Mouse (Mus musculus): ENCODE data around the gene Mtmr14.
A peak's percentile ranks its signal among the peaks of the same experiment; 100 is the strongest.

Gene Mtmr14

DNA sequence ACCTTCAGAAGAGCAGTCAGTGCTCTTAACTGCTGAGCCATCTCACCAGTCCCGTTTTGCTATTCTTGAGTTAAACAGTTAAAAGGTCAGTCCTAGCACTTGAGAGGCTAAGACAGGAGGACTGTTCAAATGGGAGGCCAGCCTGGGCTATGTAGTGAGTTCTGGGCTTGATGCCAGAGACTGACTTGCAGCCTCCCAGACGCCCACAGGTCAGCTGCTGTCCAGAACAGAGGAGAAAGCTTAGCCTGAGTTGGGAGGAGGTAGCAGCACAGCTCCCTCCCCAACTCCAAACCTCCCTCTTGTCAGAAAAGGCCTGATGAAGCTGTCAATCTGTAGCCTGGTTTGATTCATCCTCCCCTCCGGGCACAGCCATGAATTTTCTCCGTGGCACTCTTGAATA lies 39.2 kb downstream of the Mtmr14 start:
- peak; percentile 89 for DNase-seq (ENCODE audit: low read depth, low spot score)

DNA sequence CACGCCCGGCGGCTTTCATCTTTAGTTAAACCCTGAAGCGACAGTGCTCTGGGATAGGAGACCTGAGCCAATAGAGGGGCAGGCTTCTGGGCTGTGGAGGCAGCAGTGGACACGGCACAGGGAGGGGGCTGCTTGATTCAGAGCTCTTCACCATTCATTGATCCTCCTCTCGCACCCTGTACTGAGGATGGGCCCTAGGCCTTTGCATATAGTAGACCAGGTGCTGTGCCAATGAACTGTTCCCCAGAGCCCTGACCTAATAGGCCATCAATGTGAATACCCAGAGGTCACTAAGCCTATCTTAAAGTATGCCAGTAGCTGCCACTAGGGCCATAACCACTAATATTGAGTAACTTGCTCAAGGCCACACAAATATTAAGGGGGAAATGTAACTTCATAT lies 44.0 kb downstream of the Mtmr14 start:
- DNase-seq (ENCODE audit: low read depth, low spot score), result no peak

DNA sequence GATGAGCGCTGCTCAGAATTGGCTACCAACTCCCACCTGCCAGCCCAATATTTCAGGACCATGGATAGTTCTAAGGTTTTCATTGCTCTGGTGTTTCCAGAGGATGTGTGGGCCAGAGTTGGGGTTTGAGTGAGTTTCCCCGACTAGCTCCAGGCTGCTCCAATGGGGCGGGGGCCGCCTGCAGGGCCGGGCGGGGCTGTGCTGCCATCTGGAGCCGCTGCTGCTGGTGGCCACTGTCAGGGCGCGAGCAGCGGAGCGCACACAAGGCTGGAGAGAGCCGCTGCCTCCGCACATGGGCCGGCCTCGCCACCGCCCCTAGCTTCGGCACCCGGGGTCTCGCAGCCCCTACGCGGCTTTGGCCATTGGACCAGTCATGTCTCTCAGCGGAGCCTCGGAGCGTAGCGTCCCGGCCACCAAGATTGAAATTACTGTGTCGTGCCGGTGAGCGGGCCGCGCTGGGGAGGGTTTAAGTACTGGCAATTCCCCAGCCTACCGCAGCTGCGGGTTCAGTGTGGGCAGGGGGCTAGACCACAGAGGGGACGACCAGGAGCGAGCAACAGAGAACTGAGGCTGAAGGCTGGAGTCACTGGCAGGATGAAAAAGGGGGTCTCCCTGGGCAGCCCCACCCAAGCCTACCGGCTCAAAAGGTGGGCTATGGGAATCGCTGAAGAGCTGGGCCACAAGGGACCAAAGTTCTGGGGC lies 44.6 kb downstream of the Mtmr14 start, which contains the start of gene Cpne9:
Gene Cpne9 (plus strand): TSS at position 207 of the 702 bp plus-strand sequence.
- DNase-seq (ENCODE audit: low read depth, low spot score), result peak; percentile 65

DNA sequence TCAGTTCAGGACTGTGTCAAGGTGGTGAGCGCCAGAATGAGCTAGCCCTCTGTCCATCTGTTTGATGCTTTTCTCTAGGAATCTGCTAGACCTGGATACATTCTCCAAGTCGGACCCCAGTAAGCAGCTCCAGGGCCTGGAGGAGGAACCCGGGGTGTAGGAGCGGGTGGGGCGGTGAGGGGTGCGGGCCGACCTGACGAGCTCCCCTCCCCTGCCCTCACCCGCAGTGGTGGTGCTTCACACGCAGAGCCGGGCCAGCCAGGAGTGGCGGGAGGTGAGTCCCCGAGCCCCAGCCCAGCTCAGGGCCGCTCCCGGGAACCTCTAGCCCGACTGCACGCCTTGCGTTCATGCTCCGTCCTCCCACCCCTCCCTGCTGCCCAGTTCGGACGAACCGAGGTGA lies 45.3 kb downstream of the Mtmr14 start:
- peak; percentile 22 for DNase-seq (ENCODE audit: low read depth, low spot score)

DNA sequence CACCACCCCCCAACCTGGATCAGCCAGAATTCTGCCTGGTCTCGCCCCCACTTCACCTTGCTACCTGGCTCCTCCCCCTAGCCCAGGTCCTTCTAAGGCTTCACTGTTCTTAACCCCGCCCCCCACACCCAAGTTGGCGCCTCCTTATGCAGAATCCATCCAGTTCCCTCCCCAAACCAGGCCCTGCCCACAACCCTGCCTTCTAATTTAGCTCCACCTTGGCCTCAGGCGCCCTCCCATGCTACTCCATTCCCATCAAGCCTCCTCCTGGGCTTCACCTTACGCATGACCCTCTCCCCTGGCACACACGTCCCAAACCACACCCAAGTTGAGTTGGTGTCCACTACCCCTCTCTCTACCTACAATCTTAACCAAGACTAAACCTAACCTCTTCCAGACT lies 45.9 kb downstream of the Mtmr14 start:
- peak; percentile 81 for DNase-seq (ENCODE audit: low read depth, low spot score)

DNA sequence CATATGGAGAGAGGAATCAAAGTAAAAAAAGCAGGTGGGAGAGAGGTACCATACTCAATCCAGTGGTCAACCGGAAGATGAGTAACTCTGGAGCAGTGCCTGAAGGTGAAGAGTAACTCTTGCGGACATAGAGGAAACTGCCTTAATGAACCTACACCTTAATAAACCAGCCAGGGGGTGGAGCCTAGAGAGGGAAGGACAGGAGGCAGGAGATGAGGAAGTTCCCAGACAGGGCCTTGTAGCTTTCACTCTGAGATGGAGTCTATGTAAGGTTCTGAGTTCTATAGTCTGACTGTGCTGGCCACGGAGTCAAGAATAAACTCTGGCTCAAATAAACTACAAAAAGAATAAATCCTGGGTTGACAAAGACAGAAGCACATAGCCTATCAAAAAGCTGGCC lies 47.3 kb downstream of the Mtmr14 start:
- no peak for DNase-seq (ENCODE audit: low read depth, low spot score)

DNA sequence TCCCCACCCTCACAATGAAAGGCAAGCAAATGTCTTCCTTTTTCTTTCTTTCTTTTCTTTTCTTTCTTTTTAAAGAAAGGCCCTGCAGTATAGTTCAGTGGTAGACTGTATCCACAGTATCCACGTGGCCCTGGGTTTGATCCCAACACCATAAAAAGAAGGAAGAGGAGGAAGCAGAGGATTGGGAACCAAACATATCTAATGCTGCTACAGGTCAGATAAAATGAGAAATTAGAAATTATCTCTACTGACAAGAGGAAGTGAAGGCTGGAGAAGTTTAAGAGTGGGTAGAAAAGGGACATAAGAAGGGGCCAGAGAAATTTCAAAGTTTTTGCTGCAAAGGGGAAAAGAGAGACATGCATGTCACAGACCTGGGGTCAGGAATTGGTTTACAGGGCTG lies 48.7 kb downstream of the Mtmr14 start:
- DNase-seq (ENCODE audit: low read depth, low spot score), result no peak

DNA sequence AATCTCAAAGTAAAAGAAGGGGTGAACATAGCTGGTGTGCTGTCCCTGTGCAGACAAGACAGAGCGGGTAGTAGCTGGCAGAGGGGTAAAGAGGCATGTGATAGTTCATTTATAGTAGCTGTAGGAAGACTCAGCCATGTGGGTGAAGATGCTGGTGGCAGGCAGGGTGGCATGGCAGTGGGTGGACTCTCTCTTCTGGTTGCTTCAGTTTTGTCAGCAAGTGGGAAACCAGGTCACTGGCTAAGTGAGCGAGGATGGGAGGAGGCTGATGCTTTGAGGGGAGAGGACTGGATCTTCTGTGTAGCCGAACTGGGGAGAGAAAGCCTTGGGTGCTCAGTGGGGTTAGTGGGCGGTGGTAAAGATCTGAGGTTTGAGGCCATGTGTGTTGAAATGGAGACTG lies 49.6 kb downstream of the Mtmr14 start:
- peak; percentile 86 for DNase-seq (ENCODE audit: low read depth, low spot score)

DNA sequence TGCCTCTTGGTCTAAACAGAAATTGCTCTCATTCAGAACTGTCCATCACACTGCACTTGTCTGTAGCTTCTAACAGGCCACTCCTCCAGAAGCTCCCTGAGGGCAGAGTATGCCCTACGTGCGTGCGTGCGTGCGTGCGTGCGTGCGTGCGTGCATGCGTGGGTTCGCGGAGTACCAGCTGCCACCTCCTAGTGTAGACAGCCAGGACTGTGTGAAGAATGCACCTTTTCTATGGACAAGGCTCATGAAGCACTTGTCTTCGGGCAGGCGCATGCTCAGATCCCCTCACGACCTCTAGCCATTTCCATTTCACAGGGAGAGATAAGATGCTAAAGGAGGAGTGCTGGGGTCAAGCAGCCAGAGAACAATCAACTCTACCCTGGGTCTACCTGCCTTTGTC lies 51.7 kb downstream of the Mtmr14 start:
- no peak for DNase-seq (ENCODE audit: low read depth, low spot score)

DNA sequence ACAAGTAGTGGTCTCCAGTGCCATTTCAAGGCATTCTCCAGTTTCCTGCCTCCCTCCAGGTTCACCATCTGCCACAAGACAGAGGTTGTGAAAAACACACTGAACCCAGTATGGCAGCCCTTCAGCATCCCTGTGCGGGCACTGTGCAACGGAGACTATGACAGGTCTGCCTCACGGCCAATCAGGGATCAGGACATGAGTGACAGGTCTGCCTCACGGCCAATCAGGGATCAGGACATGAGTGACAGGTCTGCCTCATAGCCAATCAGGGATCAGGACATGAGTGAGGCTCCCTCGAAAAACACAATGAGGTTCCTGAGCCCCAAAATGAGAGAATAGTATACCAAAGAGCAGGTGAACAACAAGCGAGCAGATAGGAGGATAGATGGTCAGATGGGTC lies 52.7 kb downstream of the Mtmr14 start:
- no peak for DNase-seq (ENCODE audit: low read depth, low spot score)

DNA sequence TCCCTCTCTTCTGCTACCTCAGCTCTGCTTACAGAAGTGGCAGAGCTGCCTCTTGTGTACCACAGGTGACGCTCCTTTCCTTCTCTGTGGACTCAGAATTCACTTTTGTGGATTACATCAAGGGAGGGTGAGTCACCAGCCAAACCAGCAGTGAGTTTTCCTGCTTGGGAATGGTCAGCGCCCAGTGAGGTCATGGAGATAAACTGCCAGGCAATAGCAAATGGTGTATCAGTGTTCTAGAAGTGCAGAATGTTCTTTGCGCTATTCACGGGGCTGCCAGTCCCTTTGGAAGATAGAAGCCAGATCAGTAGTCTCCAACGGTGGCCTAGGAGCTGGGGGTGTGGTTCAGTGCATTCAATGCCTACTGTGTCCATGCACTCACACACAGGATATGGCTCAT lies 55.3 kb downstream of the Mtmr14 start:
- DNase-seq (ENCODE audit: low read depth, low spot score), result no peak

DNA sequence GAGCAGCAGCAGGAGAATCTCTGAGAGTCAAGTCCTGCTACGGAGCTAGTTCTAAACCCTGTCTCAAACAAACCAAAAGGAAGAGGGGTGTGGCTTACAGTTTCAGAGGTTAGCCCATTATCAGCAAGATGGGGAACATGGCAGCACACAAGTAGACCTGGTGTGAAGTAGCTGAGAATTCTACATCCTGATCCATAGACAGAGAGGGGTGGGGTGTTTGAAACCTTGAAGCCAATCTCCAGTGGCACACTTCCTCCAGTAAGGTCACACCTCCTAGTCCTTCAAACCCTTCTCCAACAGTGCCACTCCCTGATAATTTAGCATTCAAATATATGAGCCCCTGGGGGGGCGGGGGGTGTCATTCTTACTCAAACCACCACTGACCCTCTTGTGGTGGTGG lies 58.4 kb downstream of the Mtmr14 start:
- DNase-seq (ENCODE audit: low read depth, low spot score), result no peak

DNA sequence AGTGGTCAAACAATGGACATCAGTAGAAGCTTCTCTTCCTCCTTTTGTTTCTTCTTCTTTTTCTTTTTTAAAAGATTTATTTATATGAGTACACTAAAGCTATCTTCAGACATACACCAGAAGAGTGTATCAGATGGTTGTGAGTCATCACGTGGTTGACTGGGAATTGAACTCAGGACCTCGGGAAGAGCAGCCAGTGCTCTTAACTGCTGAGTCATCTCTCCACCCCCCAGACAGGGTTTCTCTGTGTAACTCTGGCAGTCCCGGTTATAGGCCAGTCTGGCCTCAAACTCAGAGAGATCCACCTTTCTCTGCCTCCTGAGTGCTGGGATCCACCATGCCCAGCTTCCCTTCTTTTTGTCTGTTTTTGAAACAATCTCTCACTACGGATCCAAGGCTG lies 59.0 kb downstream of the Mtmr14 start:
- no peak for DNase-seq (ENCODE audit: low read depth, low spot score)

DNA sequence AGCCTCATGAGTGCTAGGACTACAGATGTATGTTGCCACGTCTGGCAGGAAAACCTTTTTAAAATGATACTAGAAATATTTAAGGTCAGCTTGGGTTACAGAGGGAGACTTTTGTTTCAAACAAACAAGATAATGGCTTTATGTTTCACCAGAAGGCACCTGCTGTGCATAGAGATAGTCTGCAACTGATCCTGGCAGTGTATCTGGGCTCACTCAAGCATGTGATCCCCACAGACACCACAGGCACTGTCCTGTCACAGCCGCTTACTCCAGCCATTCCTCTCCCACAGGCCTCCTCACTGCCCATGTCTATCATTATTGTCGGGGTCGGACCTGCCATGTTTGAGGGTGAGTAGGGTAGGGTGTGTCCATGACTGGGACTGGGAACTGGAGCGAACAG lies 63.7 kb downstream of the Mtmr14 start:
- DNase-seq (ENCODE audit: low read depth, low spot score), result no peak

DNA sequence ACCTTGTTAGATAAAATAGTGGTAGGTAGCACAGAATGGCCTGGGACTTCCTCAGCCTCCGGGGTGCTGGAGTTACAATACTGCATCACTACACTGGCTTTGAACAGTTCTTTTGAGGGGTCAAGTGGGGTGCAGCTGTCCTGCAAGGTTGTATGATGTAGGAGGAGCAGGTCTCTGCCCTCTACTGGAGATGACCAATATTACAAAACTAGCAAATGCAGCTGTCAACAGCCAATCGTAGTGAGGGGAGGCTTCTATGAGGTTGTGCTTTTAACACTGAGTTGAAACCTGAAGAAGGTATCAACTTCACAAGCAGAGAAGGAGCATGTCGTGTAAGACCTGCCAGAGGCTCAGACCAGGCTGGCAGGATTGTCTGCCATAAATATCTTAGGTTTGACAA lies 64.6 kb downstream of the Mtmr14 start:
- DNase-seq (ENCODE audit: low read depth, low spot score), result peak; percentile 56

DNA sequence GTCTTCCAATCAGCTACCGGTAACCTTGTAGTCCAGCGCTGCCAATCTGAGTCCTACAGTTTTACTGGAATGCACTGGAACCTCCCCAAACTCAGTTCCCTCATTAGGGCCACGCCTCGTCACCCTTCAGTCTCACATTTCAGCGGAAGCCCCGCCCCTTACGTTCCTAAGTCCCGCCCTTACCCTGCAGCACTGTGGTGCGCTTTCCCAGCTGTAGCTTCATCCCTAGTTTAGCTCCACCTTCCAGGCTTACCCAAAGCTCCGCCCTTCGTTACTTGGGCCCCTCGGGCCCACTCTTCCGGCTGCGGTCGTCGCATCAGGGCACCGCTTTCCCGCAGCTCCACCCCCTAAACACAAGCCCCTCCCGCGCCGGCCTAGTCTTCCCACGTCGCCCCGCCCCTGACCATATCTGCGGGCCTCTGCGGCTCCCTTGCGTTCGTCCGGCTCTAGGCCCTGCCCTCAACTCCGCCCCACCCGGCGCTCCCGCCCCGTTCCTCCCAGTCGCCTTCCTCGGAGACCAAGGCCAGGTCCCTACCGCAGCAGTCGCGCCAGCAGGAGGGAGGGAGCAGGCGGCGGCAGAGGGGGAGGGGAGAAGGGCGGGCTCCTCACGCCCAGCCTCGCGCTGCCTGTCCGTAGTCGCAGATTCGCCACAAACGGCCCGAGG lies 68.8 kb downstream of the Mtmr14 start:
- peak; percentile 100 for DNase-seq (ENCODE audit: low read depth, low spot score)

DNA sequence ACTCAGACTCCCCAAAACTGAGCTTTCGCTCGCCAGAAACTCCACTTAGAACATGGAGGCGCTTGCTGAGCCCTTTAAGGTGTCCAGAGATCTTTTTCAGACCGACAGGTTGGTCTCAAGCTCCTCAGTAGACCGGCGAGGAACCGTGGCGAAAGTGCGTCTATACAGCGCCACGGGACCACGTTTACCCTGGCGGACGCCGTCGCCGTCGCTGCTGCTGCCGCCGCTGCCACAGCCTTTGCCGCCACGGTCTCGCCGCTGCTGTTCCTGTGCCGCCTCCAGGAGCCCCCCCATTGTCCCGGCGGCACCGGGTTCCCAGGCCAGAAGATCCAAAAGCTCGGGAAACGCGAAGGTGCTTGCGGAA lies 69.3 kb downstream of the Mtmr14 start, which contains the start of gene Brpf1:
Gene Brpf1 (plus strand): TSS at position 152 of the 364 bp plus-strand sequence.
- DNase-seq (ENCODE audit: low read depth, low spot score), result no peak

DNA sequence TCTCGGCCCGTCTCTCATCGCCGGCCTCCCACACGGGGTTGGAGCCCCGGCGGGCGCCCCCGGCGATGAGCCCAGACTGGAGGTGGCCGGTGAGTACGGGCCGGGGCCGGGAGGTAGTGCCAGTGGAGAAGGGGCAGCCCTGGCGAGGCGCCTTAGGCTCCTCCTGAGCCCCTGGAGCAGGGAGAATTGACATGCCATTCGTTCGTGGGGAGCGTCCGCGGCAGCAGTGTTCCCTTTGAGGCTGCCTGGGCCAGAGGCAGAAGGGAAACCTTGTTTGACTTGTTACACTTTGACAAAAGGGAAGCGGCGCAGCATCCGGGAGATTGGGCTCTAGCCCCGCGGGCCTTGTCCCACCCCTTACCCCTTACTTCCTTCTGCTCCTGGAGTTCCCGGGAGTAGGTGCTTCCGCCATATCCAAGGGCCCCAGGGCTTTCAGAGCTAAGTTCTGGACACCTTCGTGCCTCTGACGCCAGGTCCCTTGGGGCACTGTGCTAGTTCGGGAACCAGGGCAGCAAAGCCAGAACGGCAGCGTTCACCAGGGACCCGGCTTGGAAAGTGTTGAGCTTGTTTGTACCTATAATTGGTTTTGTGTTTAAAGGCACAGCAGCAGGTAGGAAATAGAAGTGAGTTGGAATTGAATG lies 70.0 kb downstream of the Mtmr14 start:
- peak; percentile 33 for DNase-seq (ENCODE audit: low read depth, low spot score)

DNA sequence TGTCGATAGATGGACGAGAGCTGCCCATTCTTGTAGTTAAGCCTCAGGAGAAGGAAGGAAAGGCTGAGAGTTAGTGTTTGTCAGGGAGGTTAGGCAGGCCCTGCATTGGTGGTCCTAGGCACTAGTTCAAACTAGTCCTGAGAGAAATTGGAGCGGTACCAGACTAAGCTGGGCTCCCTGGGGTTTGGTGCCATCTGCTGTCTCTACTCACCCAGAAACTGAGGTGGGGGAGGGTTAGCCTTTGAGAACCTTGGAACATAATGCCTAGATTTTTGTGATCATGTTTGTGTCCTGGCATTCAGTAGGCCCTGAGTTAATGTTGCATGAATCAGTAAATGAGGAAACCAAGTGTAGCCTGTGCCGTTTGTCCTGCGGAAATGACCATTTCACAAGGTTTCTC lies 70.5 kb downstream of the Mtmr14 start:
- peak; percentile 87 for DNase-seq (ENCODE audit: low read depth, low spot score)

DNA sequence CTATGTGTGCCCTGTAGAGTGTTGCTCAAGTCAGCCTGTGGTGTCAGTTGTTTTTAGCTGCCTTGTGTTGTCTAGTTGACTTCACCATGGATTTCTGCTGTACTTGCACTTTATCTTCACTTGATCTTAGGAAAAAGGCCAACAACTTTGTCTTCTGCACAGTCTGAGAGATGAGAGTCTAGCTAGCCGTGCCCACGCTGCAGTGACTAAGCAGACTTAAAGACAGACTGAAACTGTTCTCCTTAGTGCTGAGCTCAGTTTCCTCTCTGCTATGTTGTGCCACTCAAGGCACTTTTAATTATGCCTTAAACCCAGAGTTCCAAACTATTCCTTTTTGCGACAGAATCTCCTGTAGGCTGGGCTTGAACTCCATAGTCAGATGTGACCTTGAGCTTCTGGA lies 78.3 kb downstream of the Mtmr14 start:
- DNase-seq (ENCODE audit: low read depth, low spot score), result peak; percentile 83

DNA sequence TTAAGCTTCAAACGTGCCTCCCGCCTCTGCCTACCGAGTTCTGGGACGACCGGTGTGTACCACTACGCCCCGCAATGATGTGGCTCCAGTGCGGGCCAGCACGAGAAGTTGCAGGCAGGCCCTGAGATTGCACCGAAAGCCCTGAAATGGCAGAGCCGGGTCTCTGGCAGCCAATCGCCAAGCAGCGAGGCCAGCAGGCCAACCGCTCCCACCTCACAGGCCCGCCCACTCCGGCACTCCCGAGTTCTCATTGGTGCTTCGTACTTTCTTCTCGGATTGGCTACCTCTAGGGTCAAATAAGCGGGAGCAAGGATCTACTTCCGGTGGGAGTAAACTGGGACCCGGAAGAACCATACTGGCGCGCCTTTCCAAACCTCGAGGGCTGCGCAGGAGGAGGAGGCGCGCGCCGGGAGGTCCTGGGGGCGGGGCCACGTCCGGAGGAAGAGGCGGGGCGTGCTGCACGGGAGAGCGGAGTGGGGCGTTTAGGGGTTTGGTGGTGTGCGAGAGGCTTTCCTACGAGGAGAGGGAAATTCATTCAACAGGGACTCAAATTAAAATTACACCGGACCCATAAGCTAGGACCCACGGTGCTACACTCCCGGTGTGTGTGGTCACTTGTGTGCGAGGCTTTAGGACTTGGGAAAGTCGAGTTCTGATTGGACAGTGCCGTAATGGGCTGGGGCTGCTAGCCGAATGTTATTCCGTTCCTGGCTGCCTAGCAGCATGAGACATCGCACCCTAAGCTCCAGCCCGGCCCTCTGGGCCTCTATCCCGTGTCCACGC lies 89.1 kb downstream of the Mtmr14 start, which contains the start of gene Ogg1:
Gene Ogg1 (plus strand): TSS at position 440 of the 783 bp plus-strand sequence.
- peak; percentile 99 for DNase-seq (ENCODE audit: low read depth, low spot score)

DNA sequence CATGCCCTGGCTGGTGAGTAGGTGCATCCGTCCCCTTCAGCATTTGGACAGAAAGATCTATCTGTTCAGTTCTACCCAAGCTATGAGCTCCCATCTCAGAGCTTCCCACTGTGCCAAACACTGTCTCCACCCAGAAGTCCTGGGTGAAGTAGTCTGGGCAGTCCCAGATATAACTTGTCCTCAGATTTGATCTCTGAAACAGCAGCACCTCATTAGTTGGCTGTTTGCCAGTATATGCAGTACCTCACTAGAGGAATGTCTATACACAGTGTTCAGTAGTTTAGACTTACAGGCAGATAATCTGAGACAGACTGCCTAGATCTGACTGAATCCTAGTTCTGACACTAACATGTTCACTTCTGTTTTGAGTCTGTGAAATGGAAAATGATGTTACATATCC lies 91.8 kb downstream of the Mtmr14 start:
- no peak for DNase-seq (ENCODE audit: low read depth, low spot score)

All from brain, adult 2 months (tissue).